Mouse (Mus musculus): Measurements from ENCODE around the gene Nhp2. TPM values are rescaled to one million over a fixed set of nuclear protein-coding genes. Genes with fewer than 3 reads are reported as not detected.
"Not testable (repeated sequence)": the region's sequence is repeated elsewhere in the genome, so short reads cannot be mapped to it uniquely, and the experiment has no call there.

Gene Nhp2
- polyA plus RNA-seq, 1 experiment from 2014 or later, result 131 TPM

DNA sequence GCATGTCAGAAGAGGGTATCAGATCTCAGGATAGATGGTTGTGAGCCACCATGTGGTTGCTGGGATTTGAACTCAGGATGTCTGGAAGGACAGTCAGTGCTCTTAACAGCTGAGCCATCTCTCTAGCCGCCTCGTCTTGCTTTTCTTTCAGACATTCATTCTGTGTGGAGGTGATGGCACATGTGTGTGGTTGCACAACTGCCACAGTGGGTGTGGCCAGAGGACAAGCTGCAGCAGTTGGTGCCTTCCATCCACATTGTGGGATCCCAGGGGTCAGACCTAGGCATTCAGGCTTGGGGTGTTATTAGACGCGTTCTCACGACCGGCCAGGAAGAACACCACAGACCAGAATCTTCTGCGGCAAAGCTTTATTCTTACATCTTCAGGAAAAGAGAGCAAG lies 45.2 kb downstream of the Nhp2 start:
- not testable (repeated sequence) for H3K27ac ChIP-seq (ENCODE audit: low read depth, low read length); H3K36me3 ChIP-seq (ENCODE audit: control insufficient read depth, insufficient read depth, low read length); H3K4me2 ChIP-seq; H3K4me1 ChIP-seq (ENCODE audit: control insufficient read depth, insufficient read depth, low read length); H3K4me3 ChIP-seq (ENCODE audit: low read depth, low read length); H3K27me3 ChIP-seq (ENCODE audit: control insufficient read depth, insufficient read depth, low read length); ATAC-seq (replicated peaks; ENCODE audit: insufficient number of reproducible peaks, low FRiP score, low TSS enrichment); H3K9me3 ChIP-seq (replicated peaks; ENCODE audit: control insufficient read depth, low read length); H3K9ac ChIP-seq (ENCODE audit: low read depth, low read length)
- WGBS (ENCODE audit: insufficient replicate concordance), result 88% methylated on average over 7 of the region's 7 CpGs

DNA sequence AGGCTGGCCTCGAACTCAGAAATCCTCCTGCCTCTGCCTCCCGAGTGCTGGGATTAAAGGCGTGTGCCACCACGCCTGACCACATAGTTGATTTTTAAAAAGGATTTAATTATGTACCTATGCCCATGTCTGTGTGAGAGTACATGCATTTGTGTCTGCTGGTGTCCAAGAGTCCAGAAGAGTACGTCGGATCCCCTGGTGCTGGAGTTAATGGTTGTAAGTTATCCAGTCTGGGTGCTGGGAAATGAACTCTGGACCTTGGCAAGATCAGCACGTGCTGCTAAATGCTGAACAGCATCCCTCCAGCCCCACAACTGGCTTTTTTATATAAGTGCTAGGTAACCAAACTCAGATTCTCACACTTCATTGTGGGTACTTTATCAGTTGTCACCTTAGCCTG lies 51.3 kb downstream of the Nhp2 start:
- ATAC-seq (replicated peaks; ENCODE audit: insufficient number of reproducible peaks, low FRiP score, low TSS enrichment), result no peak
- Histone ChIP-seq H3K27me3 (ENCODE audit: control insufficient read depth, insufficient read depth, low read length) (no peaks in the 10 kb centered on the region), H3K9ac (ENCODE audit: low read depth, low read length) (no peak overlapping the region), H3K36me3 (ENCODE audit: control insufficient read depth, insufficient read depth, low read length) (no peaks in the 10 kb centered on the region), H3K4me3 (ENCODE audit: low read depth, low read length) (no peak overlapping the region), H3K9me3 (replicated peaks; ENCODE audit: control insufficient read depth, low read length) (no peaks in the 10 kb centered on the region), H3K27ac (ENCODE audit: low read depth, low read length) (no peak overlapping the region), H3K4me2 (no peak overlapping the region), H3K4me1 (ENCODE audit: control insufficient read depth, insufficient read depth, low read length) (no peaks in the 10 kb centered on the region)
- 88% methylated on average over 7 of the region's 7 CpGs for WGBS (ENCODE audit: insufficient replicate concordance)

DNA sequence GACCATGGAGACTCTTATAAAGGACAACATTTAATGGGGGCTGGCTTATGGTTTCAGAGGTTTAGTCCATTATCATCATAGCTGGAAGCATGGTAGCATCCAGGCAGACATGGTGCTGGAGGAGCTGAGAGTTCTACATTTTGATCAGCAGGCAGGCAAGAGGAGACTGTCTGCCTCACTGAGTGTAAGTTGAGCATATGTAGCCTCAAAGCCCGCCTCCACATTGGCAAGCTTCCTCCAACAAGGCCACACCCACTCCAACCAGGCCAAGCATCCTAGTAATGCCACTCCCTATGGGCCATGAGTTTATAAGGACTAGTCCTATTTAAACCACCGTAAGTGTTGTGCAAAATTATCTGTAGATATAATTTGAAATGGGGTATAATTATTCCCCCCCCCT lies 51.8 kb downstream of the Nhp2 start:
- H3K9ac ChIP-seq (ENCODE audit: low read depth, low read length), result no peak overlapping the region
- H3K4me1 ChIP-seq (ENCODE audit: control insufficient read depth, insufficient read depth, low read length), result no peaks in the 10 kb centered on the region
- H3K27ac ChIP-seq (ENCODE audit: low read depth, low read length), result no peak overlapping the region
- no peaks in the 10 kb centered on the region for H3K27me3 ChIP-seq (ENCODE audit: control insufficient read depth, insufficient read depth, low read length)
- WGBS (ENCODE audit: insufficient replicate concordance), result 59% methylated on average over 2 of the region's 2 CpGs
- no peaks in the 10 kb centered on the region for H3K36me3 ChIP-seq (ENCODE audit: control insufficient read depth, insufficient read depth, low read length)
- no peak for ATAC-seq (replicated peaks; ENCODE audit: insufficient number of reproducible peaks, low FRiP score, low TSS enrichment)
- no peaks in the 10 kb centered on the region for H3K9me3 ChIP-seq (replicated peaks; ENCODE audit: control insufficient read depth, low read length)
- H3K4me2 ChIP-seq, result no peak overlapping the region
- H3K4me3 ChIP-seq (ENCODE audit: low read depth, low read length), result no peak overlapping the region

DNA sequence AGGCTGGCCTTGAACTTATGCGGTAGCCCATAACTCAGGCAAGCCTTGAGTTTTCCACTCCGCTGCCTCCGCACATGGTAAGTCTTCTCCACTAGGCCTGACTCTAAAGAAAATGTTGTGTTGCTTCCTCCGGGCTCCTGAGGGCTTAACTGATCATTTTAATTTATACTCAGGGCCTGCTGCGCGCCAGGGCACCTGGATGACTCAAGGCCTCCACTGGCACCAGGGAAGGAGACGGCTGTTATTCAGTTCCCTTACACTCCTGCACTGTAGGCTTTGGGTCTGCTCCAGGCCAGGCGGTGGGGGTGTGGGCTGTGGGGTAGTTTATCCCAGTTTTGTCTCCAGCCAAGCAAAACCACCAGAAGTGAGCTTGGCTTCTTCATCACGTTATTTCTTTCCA lies 53.8 kb downstream of the Nhp2 start:
- Histone ChIP-seq H3K27me3 (ENCODE audit: control insufficient read depth, insufficient read depth, low read length) (no peaks in the 10 kb centered on the region), H3K4me3 (ENCODE audit: low read depth, low read length) (no peak overlapping the region), H3K4me2 (no peak overlapping the region), H3K27ac (ENCODE audit: low read depth, low read length) (no peak overlapping the region), H3K9me3 (replicated peaks; ENCODE audit: control insufficient read depth, low read length) (no peaks in the 10 kb centered on the region), H3K36me3 (ENCODE audit: control insufficient read depth, insufficient read depth, low read length) (no peaks in the 10 kb centered on the region), H3K4me1 (ENCODE audit: control insufficient read depth, insufficient read depth, low read length) (no peaks in the 10 kb centered on the region), H3K9ac (ENCODE audit: low read depth, low read length) (no peak overlapping the region)
- no peak for ATAC-seq (replicated peaks; ENCODE audit: insufficient number of reproducible peaks, low FRiP score, low TSS enrichment)
- WGBS (ENCODE audit: insufficient replicate concordance), result 80% methylated on average over 9 of the region's 9 CpGs

Other genes starting within 250 kb of the Nhp2 start
- gene Phykpl, start 35.0 kb upstream of the Nhp2 start, polyA plus RNA-seq (2014; fragmentation: Nextera tagmentation; extraction: Ambion mirVana), result 14.4 and 14.9 TPM in 2 replicates
- gene Hnrnpab, start 12.9 kb upstream of the Nhp2 start, polyA plus RNA-seq (2014; fragmentation: Nextera tagmentation; extraction: Ambion mirVana), result 362 and 384 TPM in 2 replicates
- 29.7 and 32.2 TPM in 2 replicates for gene Rmnd5b, start 16.2 kb downstream of the Nhp2 start, polyA plus RNA-seq (2014; fragmentation: Nextera tagmentation; extraction: Ambion mirVana)
- 4.2 and 6.4 TPM in 2 replicates for gene N4bp3, start 31.1 kb downstream of the Nhp2 start, polyA plus RNA-seq (2014; fragmentation: Nextera tagmentation; extraction: Ambion mirVana)
- 0.59 and 0.97 TPM in 2 replicates for gene D930048N14Rik, start 31.2 kb downstream of the Nhp2 start, polyA plus RNA-seq (2014; fragmentation: Nextera tagmentation; extraction: Ambion mirVana)
- 69.5 and 72.7 TPM in 2 replicates for gene 0610009B22Rik, start 69.1 kb downstream of the Nhp2 start, polyA plus RNA-seq (2014; fragmentation: Nextera tagmentation; extraction: Ambion mirVana)
- 14.2 and 14.5 TPM in 2 replicates for gene Sec24a, start 143.9 kb downstream of the Nhp2 start, polyA plus RNA-seq (2014; fragmentation: Nextera tagmentation; extraction: Ambion mirVana)
- 132 and 136 TPM in 2 replicates for gene Sar1b, start 144.0 kb downstream of the Nhp2 start, polyA plus RNA-seq (2014; fragmentation: Nextera tagmentation; extraction: Ambion mirVana)
- gene Jade2, start 237.9 kb downstream of the Nhp2 start, polyA plus RNA-seq (2014; fragmentation: Nextera tagmentation; extraction: Ambion mirVana), result 0.21 and 0.46 TPM in 2 replicates